Mouse (Mus musculus): ENCODE measurements around the gene Nfatc3.

- TF ChIP-seq GATA1 (IDR thresholded peaks at IDR 0.05; ENCODE audit: borderline replicate concordance, low read length) (no peak), CTCF (IDR thresholded peaks at IDR 0.05; ENCODE audit: low read depth, low read length) (no peak), TAL1 (conservative IDR thresholded peaks at IDR 0.05; ENCODE audit: low read depth, low read length) (no peak), POLR2AphosphoS5 (IDR thresholded peaks at IDR 0.05; ENCODE audit: insufficient replicate concordance, low read depth, low read length) (no peak)
Measured at GRCm38 (mm10) chr8:106056455-106056982, 2.1 kb upstream of the Nfatc3 start.

Measured in G1E (cell line).